Mouse (Mus musculus): ENCODE data around the gene Adk.

Adk gene

DNA sequence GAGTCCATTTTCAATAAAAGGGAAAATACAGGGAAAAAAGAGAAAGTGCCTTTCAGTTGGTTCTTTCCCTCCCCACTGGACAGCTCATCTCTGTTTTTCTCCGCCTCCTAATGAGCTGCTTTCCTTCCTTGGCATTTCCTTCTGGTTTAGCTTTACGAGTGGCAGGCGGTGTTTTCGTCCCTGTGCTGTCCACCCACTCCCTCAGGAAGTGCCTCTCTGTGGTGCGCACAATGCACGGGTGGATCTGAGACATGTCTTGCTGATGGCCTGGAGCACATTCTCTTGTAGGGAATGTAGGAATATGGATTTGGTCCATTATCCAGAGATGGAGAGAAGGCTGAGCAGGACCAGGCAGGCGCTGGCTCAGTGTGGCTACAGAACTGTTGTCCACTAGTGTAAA lies 47.0 kb downstream of the Adk start:
- no peak for DNase-seq (ENCODE audit: low read depth, low spot score)

DNA sequence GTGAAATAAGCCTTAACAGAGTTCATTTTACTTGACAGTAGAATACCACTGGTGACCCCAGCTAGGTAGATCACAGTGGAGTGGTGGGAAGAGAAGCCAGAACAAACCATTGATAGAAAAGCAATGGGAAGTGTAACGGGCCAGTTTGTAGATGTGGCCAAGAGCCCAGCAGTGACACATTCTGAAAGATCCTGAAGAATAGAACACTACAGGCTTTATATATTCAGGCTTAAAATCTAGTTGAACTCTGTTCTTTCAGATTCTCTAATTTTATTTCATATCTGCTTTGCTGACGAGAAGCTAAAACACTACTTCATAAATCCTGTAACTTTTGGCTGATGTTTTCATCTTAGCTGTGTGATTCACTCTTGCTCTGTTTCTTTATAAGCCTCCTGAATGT lies 48.5 kb downstream of the Adk start:
- no peak for DNase-seq (ENCODE audit: low read depth, low spot score)

DNA sequence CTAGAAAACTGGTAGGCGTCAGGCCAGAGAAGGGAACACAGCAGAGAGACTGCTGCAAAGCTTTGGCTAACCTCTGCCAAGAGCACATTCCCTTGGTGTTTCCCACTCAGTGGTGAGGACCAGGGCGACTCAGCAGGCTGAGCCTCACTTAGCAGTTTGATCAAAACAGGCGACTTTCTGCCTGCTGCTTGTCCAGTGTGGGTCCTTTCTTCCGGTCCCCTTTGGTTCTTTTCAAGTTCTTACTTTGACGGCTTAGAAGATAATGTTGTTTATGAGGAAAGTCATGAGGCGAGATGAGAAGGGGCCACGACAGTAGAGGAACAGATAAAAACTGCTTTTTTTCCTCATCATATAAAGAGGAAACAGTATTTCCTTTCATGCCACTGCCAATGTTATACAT lies 49.2 kb downstream of the Adk start:
- no peak for DNase-seq (ENCODE audit: low read depth, low spot score)

DNA sequence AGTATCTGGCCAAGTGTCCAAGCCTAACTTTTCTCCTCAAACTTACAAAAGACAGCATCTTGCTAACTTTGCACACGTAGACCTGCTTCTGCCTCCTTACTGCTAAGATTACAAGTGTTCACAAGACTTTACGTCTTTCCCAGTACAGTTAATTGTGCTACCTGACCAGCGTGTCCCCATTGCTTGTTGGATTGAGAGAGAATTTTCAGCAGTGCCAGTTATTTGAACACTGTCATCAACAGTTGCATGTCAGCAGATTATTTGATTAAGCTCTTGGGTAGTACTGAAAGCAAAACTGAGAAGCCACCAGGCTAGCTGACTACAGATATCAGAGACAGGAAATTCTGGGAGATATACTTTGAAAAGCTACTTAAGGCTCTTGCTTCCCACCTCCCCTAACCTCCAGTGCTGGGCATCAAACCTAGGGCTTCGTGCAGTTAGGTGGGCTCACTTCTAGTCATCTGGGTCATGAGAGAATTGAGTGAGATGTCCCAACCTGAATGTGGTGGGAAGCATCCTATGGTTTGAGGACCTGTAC lies 50.4 kb downstream of the Adk start:
- DNase-seq (ENCODE audit: low read depth, low spot score), result no peak

DNA sequence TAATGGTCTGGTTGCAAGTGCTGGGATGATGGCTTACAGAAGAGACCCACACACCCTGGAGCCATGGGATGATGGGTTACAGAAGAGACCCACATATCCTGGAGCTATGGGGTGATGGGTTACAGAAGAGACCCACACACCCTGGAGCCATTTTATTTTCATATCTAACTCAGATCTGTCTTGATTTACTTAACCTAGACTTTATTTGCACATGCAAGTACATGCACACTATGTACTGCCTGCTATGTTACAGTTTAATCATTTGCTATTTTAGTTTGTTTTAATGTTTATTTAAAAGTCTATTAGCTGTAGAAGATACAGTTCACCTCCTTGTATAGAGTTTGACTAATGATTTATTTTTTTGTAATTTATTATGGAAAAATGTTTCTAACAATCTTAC lies 52.7 kb downstream of the Adk start:
- no peak for DNase-seq (ENCODE audit: low read depth, low spot score)

DNA sequence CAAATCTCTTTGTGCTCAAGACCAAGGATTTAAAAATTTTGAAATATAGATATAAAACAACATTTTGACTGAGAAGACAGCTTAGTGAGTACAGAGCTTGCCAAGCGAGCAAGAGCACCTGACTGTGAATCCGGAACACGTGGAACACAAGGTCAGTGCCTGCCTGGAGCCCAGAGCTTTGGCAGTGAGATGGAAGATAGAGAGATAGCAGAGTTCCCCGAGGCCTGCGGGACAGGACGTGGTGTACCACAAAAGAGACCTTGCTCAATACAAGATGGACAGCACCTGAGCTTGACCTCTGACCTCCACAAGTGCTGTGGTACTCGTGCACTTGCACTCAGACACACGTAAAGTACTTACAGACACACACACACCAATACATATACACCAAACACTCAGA lies 54.2 kb downstream of the Adk start:
- no peak for DNase-seq (ENCODE audit: low read depth, low spot score)

DNA sequence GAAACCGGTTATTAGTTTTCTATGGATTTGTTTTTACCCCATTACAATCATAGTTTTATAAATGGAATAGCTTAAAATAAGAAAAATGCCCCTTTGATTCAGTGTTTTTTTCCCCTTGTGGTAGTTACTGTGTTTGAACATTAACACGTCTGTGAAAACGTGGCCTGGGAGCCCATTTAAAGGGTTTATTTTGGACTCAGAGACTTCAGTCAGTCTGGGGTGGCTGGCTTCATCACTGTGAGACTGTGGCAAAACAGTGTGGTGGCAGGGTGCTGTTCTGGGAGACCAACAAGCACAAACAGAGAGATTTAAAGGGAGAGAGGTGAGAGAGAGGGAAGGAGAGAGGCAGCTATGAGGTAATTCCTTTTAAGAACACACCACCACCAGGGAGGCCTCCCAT lies 55.2 kb downstream of the Adk start:
- no peak for DNase-seq (ENCODE audit: low read depth, low spot score)

DNA sequence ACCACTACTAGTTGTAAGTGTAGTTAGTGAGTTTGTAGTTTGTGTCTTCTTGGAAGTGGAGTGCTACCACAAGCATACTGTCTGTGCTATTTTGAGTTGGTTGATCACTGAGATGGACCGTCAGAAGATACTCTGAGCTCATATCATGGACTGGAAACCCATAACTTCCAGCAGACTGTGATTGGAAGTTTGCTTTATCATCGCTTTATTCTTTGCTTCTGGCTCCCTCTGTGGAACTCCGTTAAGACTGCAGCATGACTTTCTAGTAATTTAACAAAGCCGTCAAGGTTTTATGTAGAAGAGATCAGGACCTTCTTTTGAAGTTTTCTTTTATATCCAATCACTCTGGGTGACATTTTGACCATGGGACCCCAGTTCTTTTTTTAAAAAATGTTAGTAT lies 58.1 kb downstream of the Adk start:
- DNase-seq (ENCODE audit: low read depth, low spot score), result no peak

DNA sequence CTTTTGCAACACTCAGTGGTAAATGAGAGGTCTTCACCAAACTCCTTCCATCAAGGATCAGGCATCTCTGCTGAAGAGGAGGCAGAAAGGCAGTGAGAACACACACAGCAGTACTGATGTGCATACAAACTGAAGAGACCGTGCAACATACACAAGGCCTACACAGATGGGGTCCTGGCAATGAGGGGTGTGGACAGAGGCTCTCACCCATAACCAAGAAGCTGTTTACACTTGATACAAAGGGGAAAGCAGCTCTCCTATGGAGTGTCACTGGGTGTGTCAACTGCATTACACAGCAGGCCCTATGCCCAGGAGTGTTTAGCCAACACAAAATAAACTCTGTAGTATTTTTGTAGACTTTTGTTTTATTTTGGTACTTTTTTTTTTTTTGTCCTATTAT lies 59.1 kb downstream of the Adk start:
- DNase-seq (ENCODE audit: low read depth, low spot score), result no peak

DNA sequence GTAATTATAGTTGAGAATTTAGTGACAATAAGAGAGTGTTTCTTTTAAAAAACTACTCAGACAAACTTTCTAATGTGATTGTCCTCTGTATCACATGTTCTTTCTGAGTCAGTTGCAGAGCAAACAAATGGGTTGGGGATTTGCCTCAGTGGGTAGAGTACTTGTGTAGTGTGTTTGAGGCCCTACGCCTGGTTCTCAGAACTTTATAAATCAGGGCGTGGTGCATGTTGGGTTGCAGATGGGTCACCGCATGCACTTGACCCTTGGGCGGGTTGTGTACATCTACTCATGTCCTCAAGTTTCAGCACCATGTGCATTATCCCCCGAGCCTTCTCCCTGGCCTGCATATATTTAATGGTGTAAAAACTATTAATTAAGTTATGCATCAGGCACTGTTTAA lies 59.8 kb downstream of the Adk start:
- DNase-seq (ENCODE audit: low read depth, low spot score), result no peak

DNA sequence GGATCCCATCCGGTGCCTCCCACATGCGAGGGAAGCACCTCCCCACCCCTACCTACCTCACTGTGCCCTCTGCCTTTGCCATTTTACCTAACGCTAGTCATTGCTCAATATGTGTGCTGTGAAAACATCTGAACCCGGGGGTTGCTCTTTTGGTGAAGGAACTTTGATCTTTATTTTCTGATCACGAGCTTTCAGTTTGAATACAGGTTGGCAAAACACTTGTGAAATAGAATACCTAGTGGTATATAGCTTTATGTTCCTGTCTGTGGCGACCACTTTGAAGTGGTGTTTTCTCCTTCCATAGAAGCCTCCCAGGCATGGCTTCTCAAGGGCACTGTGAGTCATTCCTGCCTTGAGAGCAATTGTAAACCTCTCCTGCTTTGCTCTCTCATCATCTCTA lies 60.4 kb downstream of the Adk start:
- DNase-seq (ENCODE audit: low read depth, low spot score), result no peak

DNA sequence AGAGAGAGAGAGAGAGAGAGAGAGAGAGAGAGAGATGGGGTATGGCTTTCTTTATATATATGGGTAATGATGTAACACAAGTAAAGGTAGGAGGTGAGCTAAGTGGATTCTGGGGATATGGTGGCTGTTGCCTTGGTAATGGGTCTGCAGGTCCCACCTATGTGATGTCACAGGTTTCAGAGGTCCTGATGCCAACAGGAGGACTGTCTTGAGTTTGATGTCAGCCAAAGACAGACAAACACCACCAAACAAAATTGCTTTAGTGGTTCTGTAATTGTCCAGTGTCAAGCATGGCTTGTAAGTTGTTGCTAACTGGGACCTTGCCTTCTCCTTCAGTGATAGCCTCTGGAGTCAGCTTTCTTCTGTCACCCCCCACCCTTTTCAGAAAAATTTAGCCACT lies 62.0 kb downstream of the Adk start:
- no peak for DNase-seq (ENCODE audit: low read depth, low spot score)

DNA sequence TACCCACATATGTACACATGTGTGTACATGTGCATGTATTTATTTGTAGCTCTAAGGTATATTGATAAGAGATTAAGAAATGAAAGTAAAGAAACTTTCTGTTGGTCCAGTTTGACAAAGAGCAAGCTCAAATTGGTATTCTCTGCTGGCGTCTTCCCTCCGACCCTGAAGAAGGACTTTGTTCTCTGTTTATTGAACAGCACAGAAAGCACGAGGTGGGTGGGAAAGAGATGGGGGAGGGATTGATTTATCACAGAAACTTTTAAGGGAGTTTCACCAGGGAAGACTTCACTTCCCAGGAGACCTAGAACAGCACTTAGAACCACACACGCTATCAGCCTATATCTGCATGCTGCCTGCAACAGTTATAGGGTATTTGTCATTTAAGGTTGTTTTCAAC lies 62.9 kb downstream of the Adk start:
- DNase-seq (ENCODE audit: low read depth, low spot score), result no peak

DNA sequence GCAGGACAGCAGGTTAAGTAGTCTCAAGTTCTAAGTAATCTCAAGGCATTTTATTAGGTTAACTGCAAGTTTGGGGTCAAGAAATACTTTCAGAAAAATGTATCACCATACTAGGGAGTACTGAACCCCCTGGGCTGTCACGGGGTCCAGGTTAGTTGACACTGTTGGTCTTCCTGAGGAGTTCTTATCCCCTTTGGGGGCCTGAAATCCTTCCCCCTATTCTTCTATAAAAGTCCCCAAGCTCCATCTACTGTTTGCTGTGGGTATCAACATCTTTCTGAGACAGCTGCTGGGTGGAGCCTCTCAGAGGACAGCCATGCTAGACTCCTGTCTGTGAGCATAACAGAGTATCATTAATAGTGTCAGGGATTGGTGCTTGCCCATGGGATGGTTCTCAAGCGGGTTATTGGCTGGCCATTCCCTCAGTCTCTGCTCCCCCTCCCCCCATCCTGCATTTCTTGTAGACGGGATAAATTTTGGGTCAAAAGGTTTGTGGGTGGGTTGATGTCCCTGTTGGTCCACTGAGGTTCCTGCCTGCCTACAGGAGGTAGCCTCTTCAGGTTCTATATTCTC lies 63.6 kb downstream of the Adk start:
- peak; percentile 55 for DNase-seq (ENCODE audit: low read depth, low spot score)

DNA sequence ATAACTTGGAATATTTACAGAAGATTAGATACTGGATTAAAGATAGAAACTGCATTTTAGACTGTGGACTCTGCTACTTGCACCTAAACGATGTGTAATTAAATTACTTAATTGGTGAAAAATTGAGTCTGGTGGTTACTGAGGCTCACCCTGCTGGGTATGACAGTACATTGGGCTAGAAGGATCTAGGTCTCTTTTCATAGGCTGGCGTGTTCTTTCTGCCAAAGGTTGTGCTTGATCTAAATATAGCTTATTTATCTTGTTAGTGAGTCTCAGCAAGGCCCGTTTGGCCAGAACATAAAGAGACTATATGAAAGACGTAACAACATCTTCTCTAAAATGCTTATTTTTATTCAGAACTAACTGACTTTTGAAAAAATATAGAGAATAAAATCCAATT lies 65.7 kb downstream of the Adk start:
- DNase-seq (ENCODE audit: low read depth, low spot score), result no peak

DNA sequence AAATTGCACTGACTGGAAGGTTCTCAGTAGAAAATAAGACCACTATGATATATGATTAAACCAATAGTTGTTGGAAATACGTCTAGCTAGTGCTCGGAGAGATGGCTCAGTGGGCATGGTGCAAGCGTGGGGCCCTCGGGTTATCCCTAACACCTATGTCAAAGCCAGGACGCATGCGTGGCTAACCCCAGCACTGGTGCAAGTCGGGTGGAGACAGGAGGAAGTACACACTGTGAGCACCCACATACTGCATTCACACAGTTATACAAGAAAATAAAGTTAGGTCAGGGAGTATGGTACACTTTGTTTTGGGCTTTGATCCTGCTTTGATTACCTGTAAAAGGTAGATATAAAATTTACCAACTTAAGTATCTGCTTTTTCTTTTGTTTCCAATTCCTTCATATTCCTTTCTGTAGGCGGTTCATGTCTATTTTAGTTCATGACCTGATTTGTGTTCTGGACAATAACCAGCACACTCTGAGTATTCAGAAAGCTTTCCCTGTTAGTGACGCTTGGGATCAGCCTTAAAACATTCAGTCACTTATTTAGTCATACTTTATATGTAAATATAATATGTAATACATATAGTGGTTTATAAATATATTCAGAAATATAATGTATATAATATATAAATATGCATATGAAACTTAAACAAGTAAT lies 67.4 kb downstream of the Adk start:
- no peak for DNase-seq (ENCODE audit: low read depth, low spot score)

DNA sequence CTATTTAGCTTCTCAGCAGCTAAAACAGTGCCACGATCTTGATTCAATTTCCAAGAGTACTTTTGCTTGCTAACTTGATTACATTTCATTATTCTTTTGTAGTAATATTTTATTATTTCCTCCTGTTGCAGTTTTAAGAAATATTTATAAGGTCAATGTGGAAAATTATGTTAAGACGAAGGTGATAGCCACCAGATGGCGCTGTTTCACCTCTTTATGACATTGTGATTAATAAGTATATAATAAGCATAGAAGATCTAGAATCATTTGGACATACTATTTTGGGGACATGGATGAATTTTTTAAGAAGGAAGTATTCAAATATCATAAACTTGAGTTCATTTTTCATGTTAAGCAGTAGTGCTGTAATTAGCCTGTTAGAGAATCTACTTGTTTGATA lies 68.1 kb downstream of the Adk start:
- DNase-seq (ENCODE audit: low read depth, low spot score), result peak; percentile 70

DNA sequence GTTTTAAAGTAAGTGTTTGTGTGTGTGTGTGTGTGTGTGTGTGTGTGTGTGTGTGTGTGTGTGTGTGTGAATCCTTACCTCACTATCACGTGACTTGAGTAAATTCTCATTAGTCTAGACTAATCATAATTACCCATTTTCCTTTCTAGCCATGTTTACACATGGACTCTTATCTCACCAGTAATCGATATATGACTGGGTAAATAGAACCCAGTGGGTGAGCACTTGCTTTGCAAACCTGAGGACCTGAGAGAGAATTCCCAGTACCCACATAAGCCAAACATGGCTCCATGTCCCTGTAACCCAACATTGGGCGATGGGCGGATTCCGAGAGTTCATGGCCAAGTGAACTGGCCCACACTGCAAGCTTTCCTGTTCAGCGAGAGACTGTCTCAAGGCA lies 74.8 kb downstream of the Adk start:
- no peak for DNase-seq (ENCODE audit: low read depth, low spot score)

DNA sequence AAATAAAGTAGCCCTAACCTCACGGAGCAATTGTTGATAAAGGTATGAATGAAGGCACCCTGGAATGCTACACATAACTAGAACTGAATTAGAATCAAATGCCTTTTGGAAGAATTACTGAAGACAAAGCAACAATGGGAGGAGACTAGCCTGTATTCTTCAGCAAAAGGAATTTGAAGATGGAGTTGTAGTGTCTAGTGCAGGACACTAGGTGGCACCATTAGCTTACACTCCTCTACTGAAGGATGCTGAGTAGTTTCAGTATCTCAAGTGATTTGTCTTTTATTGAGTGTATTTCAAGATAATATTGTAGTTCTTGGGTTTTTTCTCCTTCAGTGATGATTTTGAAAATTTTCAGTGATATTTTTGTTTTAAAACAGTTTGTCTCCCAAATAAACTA lies 84.5 kb downstream of the Adk start:
- peak; percentile 68 for DNase-seq (ENCODE audit: low read depth, low spot score)

DNA sequence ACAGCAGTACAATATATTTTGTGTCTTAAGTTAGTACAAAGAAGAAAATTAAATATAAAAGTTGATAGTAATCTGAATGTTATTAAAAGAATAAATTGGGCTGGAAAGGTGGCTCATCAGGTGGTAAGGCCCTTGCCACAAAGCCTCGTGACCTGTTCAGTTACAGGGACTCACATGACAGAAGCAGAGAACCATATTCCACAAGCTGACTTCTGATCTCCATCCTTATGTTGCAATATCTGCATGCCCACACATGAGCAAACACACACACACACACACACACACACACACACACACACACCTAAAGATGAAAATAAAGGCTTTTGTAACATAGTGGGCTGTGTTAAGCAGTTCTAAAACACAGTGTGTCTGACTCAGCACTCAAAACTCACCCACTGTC lies 90.2 kb downstream of the Adk start:
- DNase-seq (ENCODE audit: low read depth, low spot score), result no peak

DNA sequence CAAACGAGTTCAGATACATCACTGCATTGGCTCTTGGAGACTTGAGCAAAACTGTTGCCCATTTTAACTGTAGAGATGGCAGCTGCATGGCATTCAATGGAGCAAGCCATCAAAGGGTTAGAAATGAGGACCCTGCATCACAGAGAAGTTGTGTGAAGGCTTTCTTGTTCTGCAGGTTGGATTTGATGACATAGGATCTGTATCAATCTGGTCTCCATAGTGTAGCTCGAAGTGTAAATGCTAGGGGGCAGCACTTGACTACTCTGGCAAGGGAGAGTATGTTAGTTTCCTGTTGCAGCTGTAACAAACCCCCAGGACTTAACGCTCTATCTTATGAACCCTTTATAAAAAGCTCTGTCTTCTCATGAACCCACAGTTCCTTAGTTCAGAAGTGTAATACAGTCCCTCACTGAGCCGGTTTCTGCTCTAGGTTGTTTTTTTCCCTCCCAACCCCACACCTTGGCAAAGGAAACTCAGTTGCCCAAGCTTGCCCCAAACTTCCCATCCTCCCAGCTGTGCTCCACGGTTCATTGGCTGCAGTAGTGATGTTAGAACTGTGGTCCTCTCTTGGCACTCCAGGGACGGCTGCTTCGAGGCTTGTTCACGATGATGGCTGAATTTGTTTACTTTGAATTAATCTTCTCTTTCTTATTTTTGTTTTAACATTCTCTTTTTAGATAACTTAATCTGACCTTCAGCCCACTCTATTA lies 91.2 kb downstream of the Adk start:
- DNase-seq (ENCODE audit: low read depth, low spot score), result peak; percentile 68

DNA sequence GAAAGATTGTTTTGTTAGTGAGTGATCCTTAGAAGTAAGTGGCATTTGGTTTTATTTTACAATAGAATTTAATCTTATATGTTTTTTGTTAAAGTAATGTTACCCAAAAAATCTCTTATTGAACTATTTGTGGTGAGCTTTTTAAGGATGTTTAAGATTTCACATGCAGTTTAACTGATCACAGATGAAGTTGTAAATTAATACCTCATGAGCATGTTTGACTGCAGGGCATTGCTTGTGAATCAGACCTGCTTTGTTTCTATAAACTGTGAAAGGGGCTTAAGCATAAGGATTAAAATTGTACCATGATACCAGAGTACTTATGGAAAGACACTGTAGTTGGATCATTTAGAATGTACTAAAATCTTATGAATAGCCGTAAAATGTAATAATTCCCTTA lies 94.8 kb downstream of the Adk start:
- no peak for DNase-seq (ENCODE audit: low read depth, low spot score)

DNA sequence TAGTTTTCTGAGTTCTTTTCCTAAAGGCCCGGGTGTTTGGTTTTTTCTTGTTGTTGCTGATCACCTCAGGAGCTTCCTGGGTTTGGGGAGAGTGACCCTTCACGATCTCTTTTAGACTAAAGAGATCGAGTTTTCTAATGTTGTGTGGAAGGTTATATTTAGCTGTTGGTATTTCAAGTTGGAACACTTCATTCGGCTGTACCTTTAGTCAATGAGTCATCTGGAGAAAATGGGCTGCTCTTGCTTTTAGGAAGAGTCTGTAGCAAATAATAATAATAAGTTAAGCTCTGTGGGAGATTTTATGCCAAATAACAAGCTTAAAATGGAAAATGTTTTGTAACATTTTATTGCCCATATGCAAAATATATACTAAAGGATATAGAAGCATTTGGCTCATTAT lies 97.9 kb downstream of the Adk start:
- DNase-seq (ENCODE audit: low read depth, low spot score), result no peak
